Mouse (Mus musculus): Measurements from ENCODE around the gene Nhp2.

The Nhp2 gene

DNA sequence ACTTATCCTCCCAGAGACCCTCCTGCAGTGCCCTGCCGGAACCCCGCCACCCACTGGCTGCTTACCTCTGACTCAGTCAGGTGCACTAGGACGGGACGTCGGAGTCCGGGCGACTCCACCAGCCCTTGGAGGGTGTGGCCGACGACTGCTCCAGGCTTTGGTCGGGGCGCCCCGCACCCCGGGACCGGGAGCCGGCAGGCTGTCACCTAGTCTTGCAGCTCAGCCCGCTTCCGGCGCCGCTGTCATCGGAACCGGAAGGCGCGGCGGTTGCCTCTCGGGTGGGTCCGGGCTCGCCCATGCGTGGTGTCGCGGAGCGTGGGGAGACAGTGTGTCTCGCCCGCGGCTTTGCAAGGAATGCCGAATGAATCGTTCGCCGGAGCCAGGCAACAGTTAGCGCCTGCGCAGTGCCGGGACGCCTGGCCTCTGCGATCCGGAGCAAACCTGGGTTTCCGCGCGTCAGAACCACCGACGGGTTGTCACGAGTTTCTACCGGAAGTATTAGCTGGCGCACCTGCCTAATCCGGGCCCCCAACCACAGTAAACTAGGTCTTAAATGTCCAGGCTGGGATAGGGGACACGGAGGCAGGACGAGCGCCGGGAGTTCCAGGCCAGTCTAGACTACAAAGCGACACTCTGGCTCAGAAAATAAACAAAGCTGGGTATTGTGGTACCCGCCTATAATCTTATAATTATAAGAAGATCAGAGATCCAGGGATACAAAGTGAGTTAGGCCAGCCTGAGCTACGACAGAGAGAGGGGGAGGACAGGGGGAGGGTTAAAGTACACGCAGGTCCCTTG lies 16.2 kb downstream of the Nhp2 start, which contains the start of gene Rmnd5b:
Gene Rmnd5b, minus strand, starts transcription at position 372 of the 798 bp plus-strand sequence.
- DNase-seq (ENCODE audit: low read depth) = peak; percentile 61

DNA sequence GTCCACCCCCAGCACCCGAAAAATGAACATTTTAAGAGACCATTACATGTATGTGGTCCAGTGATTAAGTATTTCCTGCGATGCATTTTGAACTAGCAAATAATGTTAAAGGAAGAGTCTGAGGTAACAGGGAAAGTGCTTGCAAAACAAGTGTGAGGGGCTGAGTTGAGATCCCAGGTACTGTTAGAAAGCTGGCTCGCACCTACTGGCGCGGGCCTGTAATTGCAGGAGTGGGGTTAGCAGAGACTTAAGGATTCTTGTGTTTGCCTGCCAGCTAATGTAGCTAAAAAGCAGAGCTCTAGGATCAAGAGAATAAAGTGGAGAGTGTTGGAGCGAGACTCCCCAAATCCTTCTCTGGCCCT lies 16.8 kb downstream of the Nhp2 start:
- DNase-seq (ENCODE audit: low read depth) = peak; percentile 60

DNA sequence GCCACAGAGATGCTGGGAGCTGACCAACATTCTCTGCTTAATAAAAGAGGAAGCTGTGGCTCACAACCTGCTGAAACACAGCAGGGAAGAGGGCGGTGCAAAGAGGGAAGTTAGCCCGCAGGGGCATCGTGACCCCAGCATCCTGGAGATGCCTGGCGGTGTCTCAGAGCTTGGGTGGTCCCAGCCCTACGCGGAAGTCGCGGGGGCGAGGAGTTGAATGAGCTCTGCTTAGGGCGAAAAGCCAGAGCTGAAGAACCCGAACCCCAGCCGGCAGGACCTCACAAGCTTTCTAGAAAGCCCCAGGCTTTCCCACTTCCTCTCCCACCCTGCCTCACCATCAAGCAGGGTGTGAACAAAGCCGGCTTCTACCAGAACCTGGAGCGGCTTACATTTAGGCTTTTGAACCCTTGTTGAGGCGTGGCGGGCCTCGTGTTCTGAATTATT lies 18.5 kb downstream of the Nhp2 start:
- no peak for DNase-seq (ENCODE audit: low read depth)

DNA sequence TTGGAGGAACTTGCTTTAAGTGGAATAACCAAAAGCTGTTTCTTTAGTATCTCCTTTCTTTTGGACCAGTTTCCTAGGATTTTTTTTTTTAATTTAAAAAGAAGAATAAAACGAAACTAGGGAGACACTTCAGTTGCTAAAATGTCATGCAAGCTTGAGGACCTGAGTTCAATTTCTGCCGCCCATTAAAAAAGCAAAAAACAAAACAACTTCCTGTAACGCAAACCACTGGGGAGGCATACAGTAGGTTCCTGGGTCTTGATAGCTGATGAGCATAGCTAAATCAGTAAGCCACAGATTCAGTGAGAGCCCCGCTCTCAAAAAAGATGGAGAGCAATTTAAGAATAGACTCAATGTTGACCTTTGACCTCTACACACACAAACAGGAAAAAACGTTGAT lies 19.0 kb downstream of the Nhp2 start:
- no peak for DNase-seq (ENCODE audit: low read depth)

DNA sequence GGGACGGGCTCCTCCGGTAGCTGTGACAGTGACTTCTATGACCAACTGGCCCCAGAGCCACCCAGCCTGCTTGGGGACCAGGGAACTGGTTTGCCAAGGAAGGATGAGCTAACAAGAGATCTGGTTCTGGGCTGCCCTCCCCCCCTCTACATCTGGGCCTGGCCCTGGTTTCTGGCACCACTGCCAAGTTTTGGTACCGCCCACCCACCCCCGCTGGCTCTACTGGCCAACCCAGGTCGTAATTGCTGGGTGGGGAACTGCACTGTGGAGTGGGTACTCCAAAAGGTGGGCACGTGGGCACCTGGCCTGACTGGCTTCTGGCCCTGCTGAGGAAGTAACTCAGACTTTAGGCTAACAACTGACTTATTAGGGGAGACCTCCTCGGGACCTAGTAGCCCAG lies 21.2 kb downstream of the Nhp2 start:
- DNase-seq (ENCODE audit: low read depth) = no peak

DNA sequence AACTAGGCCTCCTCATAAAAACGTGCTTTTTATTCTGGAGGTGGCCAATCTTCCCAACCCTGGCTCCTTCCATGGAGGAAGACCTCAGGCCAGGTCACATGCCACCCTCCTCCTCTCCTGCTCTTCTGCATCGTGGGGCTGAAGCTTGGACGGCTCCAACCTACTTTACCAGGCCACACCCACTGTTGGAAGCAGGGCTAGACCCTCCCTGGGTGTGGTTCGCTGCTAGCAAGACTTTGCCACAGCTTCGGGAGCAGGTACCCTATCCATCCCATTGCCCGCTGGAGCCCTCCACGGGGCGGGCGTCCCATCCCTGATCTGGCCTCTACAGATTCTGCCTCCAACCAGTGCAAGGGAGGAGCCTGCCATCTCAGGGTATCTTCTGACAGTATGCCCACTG lies 23.7 kb downstream of the Nhp2 start:
- DNase-seq (ENCODE audit: low read depth) = no peak

DNA sequence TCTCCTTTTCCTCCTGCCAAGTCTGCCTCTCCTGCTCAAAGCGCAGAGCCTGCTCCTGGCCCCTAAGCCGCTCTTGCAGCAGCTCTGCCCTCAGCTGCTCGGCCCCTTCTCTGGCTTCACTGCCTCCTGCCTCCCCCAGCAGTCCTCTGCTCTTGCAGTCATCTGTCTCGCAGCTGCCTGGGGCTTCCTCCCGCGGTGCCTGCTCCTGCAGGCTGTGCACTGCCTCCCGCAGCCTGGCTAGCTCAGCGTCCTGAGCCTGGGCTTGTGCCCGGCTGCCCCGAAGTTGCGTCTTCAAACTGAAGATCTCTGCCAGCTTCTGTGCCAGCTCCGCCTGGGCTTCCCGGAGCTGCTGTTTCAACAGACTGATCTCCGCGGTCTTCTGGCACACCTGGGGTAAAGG lies 24.2 kb downstream of the Nhp2 start:
- no peak for DNase-seq (ENCODE audit: low read depth)

DNA sequence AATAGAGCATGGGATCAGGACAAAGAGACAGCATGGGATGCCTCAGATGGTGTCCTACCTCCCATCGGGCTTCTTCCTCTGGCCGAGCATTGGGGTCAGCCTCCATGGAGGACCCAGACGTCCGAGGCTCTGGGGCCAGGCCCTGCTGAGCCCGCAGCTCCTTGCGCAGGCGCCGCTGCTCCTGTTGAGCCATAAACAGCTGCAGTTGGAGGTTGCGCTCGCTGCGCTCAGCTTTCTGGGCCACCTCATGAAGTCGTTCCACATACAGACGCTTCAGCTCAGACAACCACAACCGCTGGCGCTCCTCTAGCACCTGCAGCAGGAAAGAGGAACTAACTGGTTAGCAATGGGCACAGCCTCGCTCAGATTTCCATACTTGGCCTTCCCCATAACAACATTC lies 24.7 kb downstream of the Nhp2 start:
- no peak for DNase-seq (ENCODE audit: low read depth)

DNA sequence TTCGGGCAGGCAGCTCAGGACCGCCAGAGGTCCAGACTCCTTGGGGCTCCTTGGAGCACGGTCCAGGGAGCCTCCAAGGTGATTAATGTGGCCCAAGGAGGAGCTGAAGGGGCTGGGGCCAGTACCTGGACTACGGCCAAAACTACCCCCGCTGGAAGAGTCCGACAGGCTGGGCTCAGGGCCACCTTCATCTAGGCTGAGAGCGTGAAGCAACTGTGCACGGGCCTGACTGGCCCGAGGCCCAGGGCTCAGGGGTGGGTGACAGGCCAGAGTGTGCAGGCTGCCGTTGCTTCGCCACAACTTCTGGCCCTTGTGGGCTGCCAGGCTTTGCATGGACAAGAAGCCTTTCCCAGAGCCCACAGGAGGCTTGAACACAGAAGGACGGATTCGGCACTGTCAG lies 25.8 kb downstream of the Nhp2 start:
- DNase-seq (ENCODE audit: low read depth) = no peak

DNA sequence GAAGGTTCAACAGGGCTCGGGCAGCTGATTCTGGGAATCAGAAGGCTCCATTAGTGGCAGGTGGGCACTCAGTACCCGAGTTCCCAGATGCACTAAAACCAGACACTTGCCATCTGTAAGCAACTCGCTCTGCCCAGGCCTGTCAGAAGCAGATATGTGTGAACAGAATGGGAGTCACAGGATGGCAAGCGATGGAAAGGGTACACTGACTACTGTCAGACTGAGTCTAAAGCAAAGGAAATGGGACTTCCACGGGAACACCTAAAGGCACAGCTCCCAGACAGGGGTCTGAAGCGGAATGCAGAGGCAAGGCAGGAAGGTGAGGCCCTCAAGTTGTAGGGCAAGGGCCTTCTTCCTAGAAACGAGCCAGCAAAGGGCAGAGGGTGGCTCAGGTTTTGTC lies 26.7 kb downstream of the Nhp2 start:
- DNase-seq (ENCODE audit: low read depth) = no peak

DNA sequence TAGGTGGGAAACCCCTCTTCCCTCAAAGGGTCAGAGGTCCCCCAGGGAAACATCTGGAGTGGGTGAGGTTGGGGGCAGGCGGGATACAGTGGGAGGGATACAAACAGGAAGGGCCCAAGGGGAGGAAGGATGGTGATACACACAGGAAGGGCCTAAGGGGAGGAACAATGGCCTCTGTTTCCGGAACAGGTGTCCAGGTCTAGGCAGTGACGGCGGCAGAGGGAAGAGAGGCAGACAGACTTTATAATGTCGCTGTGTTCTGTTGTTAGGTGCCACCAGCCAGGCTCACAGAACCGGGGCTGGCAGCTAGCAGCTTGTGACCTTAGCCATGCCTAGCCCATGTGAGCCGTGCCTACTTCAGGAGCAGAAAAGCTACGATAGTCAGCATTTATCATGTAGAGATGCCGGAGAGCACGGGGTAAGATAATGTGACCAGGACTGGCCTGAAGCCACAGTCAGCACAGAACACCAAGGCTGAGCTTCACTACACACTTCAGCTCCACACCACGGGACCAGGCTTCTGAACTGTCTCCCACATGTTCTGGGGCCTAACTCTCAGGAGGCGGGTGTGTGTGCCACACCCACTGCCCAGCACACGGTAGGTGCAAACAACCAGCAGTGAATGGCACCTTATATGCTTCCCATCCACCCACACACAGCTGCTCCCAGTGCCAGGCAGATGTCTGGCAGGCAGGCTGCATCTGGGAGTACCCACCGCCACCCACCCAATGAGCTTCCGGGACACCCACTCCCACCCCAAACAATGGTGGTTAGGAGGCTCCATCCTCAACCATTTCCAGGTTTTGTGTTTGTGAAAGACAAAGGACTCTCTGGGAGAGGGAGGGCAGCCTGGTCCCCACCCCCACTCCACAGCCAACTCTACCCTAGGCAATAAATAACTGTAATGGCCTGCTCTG lies 27.5 kb downstream of the Nhp2 start:
- no peak for DNase-seq (ENCODE audit: low read depth)

DNA sequence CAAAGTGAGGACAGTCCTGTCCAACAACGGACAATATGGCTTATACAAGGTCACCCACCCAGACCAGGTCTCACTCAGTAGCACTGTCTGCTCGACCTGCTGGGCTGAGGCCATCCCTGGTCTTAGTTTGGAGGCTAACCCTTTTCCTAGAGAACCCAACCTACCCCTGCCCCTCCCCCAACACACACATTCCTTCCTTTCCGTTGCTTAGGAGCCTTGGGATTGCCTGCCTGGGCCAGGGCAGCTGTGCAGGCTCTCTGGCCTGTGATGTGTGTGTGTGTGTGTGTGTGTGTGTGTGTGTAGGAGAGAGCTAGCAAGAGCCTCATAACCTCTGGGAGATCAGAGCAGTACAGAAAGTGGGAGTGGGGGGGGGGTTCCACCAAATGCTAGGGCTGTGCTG lies 29.0 kb downstream of the Nhp2 start:
- no peak for DNase-seq (ENCODE audit: low read depth)

DNA sequence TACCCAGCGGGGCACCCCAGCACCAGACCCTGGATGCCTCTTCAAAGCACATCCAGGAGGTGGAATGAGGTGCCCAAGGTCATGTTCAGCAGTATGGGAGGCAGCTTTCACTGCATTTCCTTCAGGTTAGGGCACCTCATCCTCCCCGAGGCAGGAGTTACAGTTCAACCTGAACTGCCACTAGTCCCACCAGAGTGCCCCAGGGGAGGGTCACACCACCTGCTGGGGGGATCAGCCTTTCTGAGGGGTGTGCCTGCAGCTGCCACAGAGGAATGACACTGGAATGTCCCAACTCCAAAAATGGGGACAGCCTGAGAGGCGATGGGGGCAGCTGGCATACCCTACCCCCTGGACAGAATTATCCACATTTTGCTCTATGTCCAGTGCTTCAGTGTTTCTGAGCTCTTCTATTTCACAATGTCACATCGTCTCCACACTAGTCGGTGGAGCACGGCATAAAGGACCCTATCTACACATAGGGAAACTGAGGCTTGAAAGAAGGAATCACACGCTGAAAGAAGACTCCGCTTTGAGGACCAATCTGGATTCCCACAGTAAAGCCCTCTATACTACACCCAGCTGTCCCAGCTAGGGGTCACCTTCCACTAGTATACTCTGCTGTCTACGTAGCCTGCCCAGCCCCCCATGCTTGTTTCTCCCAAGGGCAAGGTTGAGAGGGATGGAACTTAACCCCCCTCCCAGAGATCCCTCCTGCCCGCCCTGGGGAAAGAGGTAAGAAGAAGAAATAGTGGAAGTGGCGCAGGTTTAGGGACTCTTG lies 29.8 kb downstream of the Nhp2 start:
- no peak for DNase-seq (ENCODE audit: low read depth)

DNA sequence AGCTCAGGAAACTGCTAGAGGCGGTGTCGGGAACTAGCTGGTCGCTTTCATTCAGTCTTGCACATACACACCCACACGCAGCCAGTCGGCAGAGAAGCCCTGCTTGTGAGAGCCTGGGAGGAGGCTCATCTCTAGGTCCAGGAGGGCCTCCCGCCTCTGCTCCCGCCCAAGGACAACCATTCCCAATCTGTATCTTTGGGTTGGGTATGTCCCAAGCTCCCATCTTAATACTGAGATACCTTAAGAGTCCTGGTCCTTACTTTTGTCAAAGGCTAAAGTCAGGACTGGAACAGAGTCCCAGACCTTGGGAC lies 30.3 kb downstream of the Nhp2 start:
- DNase-seq (ENCODE audit: low read depth) = no peak

DNA sequence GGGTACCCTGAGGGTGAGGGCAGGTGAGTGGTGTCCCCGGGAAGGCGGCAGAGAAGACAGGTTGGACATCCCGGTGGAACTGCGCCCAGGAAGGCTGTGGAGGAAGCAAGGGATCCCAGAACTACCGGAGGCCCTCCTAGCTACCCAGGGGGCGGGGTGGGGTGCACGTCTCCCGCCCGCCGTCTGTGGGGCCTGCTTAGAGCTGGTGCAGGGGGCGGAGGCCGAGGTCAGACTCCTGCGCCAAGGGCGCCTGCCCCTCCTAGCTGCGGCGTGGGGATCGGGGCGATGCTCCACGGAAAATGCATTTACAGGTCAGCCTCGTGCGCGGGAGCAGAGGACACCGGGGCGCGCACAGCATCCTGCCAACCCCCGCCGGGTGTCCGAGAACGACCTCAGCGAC lies 30.7 kb downstream of the Nhp2 start:
- no peak for DNase-seq (ENCODE audit: low read depth)

DNA sequence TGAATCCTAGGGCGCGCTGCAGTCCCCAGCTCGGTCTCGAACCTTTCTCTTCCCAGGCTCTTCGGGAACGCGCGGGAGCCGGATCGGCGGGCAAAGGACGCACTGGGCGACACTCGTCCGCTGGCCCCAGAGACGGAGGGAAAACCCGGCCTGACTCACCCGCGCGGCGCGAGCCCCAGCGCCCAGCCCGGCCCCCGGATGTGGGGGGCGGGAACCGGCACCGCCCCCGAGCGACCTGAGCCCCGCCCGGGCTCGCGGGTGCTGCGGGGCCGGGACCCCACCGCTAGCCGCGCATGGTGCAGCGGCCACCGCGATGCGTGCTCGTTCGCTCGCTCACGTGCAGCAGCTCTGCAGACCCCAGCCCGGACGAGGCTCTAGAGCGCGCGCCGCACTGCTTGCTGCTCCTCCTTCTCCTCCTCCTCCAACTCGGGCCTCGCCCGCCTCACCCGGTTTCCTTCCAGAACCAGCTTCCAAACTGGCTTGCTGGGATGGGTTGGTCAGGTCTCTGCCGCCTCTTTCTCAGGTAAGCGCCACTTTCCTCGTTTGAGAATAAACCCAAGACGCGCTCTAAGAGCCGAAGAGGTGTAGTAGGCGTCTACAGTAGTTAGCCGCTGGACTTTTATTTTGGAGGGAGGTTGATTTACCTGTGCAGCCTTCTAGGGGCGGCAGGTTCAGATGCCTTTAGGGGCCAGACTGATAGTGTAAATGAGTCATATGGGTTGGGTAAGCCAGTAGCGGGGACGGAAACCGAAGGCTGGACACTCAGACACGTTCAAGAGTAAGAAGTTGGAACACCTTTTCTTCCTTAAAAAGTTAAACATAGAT lies 31.4 kb downstream of the Nhp2 start, which contains the start of the genes N4bp3 and D930048N14Rik:
Gene N4bp3, minus strand, starts transcription at position 152 of the 825 bp plus-strand sequence.
Gene D930048N14Rik, plus strand, starts transcription at position 264 of the 825 bp plus-strand sequence.
- no peak for DNase-seq (ENCODE audit: low read depth)

DNA sequence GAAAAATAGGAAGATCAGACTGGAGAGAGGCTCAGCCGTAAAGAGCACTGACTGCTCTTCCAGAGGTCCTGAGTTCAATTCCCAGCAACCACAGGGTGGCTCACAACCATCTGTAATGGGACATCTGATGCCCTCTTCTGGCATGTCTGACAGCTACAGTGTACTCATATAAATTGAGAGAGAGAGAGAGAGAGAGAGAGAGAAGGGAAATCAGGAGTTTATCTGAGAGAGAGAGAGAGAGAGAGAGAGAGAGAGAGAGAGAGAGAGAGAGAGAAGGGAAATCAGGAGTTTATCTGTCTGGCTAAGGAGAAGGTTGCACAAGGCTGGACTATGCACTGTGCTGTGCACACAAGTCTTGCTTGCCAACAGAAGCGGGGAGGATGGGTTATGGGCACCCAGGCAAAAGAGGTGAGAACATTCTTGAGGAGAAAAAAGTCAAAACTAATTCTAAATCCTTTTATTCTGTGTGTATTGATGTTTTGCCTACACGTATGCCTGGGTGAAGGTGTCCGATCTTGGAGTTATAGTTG lies 33.4 kb downstream of the Nhp2 start:
- DNase-seq (ENCODE audit: low read depth) = no peak

DNA sequence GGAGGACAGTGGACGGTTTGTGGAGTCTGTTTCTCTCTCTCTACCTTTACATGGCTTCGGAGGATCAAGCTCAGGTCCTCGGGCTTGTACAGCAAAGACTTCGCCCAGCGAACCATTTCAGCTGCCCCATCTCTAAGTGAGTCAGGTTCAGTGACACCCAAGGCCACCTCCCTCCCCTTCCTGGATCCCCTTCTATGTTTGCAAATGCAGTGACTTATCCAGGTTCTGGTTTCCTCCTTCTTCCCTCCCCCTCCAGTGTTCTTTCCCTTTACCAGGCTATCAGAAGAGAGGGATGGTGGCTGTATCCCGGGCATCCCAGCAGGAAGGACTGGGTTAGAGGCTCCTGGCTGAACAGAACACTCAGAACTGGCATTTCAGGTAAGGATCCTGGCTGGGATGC lies 34.2 kb downstream of the Nhp2 start:
- no peak for DNase-seq (ENCODE audit: low read depth)

DNA sequence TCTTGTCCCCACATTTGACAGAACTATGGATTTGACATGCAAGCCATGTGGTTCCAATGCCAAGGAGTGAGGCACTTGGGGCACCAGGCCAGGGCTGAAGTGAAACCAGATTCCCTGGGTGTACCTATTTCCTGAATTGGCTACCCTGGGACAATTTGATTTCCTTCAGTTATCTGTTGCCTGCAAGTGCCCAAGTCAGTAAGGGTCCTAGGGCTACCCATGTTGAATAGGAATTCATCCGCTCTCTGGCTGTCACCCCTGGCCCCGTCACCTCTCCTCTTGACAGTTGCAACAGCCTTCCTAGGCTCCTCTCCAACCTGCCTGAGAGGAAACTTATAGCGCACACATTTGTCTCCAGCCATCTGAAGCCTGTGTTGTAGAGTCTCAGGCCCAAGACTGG lies 35.4 kb downstream of the Nhp2 start:
- DNase-seq (ENCODE audit: low read depth) = no peak

DNA sequence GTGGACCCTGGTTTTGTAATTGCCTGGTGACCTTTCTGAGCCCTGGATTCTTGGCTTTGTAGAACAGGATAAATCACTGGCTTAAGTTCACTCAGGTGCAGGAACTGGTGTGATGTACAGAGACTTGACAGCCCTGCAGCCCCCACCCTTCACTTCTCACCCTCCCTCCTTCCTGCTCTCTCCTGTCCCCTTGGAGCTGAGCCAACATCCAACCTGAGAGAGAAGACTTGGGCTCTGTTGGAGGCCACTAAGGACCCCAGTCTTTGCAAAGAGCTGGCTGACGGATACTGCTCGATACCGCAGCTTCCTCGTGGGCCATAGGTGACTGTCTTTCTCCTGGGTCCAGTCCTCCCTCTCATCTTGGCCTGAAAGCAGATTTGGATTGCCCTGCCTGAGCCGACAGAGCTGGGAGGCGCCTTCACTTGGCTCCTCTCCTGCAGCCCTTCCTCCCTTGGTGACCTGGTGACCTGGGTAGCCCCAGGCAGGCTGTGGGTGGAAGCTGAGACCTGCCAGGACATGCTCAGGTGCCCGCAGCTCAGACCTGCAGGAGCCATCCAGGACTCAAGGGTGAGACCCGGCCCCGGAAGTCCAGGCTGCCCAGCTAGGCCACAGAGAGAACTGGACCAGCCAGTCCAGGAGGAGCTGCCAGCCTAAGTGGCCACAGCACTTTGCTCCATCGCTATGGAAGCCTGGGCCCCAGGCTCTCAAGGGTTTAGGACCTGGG lies 37.4 kb downstream of the Nhp2 start:
- DNase-seq (ENCODE audit: low read depth) = no peak

DNA sequence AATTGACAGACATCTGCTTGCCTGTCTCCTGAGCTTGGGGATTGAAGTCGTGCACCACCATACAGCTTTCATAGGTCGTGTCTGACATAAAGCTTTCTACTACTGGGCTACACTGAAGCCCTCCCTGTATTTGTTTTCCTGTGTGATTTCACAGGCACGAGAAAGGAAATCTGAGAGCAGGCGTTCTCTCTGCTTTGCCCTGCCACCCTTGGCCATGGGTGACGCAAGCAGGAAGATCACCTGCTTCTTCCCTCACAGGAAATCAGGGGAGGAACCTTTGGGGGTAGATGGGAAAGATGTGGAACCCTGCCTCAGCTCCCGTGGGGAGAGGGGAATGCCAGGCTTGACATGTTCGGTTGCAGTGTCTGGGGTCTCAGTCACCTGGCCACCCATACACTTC lies 38.8 kb downstream of the Nhp2 start:
- DNase-seq (ENCODE audit: low read depth) = no peak

All from fibroblast of lung, adult 2 months (primary cell).